Mouse (Mus musculus): ENCODE measurements around the gene Slc9a7.

Slc9a7 gene

DNA sequence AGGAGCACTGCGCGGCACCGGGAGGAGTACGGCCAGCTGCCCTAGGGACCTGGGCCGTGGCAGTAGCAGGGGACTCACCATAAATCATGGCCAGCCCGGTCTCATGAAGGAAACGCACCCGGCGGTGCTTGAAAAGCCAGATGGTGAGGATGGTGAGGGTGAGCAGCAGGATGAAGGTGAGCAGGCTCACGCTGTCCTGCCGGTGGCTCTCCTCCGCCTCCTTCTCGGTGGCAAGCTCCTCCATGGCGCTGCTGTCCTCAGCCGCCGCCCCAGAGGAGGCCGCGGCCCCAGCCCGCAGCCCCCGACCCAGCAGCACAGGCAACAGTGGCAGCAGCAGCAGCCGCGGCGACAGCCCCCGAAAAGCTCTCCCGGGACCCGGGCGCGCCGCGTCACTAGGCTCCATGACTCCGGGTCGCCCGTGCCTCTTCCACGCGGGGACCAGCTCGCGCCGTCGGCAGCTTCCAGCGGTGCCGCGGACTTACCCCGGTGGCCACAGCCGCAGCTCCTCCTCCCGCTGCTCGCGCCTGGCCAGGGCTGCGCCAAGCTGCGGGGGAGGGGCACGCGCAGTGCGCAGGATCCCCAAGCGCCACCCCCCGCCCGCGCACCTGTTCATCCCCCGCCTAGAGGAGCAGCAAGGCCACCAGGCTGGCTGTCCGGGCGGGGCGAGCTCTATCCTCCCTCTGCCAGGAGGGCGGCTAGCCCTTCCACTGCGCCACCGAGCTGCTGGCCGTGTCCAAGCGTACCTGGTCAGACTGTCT is at the start of gene Slc9a7:
Gene Slc9a7, minus strand, starts transcription at position 526 of the 758 bp plus-strand sequence.
- DNase-seq, result peak; percentile 66

DNA sequence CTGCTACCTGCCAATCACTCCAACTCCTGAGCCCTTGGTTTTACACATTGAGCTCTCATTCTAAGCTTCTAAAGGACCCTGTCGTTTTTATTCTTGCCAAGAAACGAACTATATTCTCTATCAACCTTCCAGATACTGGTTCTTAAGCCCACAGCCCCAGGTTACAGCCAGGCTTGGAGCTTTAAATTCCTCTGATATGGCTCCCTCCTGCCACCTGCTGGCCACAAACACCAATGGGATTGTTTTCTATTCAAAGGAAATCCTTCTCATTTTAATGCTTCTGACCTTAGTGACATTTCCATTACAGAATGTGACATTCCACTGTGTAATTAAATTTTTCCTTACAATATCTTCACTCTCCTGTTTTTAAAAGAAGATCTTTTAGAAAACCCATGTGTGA is 44.1 kb upstream of the Slc9a7 start:
- DNase-seq, result peak; percentile 69

DNA sequence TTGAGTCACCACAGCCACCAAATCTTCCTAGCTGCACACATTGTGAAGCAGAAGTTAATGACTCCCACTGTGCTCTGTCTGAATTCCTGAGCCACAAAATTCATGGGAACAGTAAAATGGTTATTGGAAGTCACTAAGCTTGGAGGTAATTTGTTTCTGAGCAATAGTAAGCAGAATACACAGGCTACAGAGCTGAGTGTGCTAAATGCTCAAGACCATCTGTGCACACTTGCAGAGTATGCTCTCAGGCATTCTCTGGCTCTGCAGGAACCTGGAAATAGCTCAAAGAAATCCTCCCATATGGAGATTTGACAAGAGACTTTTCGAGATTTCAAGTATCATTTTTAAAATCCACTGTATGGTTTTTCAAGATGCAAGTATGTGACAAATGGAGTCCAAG is 41.1 kb upstream of the Slc9a7 start:
- DNase-seq, result no peak

DNA sequence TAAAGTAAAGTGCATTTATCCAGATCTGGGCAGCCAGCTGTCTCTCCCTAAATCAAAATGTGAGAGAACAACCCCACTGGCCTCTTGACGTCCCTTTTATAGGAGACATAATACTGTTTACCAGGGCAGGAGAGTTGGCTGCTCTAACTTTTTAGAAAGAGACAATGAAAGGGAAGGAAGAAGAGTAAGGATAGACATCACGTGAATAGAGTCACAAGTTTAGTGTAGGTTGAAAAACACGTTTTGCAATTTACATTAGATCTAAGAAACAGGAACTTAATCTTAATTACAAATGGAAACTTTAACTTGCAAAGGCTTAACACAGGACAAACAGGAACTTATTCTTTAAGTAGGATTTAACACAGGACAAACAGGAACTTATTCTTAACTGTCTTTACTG is 15.6 kb upstream of the Slc9a7 start:
- no peak for DNase-seq

DNA sequence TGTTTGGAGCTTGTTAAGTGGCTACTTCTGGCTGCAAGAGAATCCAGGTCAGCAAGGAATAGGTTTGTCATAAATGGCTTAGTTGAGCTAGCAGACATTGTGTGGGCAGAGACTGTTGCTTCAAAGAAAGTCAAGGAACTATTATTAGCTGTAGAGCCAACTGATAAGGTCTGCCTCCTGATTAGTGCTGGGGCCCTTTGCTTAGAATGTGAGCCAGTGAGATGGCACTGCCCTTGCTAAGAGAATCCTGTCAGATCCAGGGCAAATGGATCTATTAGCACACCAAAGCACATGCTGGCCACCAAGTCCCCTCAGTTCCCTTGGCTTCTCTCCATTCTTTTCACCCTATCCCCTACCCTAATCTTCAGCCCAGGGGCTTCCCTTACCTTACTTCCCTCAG is 14.3 kb upstream of the Slc9a7 start:
- no peak for DNase-seq

DNA sequence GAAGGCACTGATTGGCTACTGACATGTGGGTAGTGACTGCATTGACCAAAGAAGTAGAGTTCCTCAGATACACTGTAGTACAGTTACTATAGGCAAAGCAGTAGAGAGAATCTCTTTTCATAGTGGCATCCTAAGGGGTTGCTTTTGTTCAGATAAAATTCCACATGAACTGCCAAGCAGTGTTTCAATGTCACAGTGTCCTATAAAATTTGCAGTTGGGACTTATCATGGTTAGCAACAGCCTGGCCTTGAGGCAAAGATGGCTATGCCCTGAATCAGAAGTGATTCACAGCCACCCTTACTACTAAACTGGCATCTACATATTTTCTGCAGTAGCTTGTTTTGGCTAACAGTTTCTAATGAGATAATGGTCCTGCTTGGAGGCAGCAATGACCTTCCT is 11.7 kb upstream of the Slc9a7 start:
- no peak for DNase-seq

DNA sequence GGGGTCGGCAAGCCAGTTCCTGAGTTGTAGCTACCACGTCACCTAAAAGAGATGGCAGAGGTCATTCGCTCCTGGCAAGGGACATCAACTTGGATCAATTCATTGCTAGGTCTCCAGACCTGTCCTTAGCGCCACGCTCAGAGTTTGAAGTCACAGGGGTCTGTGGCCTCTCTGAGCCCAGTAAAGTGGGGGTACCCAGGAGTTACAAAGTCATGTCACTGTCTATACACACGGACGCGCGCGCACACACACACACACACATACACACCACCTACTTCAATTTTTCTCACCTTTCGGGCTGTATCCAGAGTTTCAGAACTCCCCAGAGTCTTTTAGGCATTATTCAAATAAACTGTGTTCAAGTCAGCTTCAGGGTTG is 422 bp upstream of the Slc9a7 start:
- DNase-seq, result no peak

DNA sequence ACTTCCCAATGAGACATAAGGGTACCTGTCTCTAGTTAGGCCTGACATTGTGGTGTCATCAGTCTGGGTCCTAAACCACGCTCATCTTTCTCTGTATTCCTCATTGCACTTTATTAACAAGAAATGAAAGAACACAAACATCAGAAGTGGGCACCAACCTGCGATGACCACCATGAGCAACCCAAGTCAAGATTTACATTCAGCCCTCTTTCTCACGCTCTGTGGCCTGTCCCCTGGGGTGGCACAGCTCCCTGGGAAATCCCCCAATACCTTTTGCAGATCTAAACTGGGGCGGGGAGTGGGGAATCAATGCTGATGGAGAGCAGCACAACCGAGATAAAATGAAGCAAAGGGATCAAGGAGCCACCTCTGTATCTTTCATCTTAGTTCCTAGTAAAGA is 892 bp downstream of the Slc9a7 start:
- no peak for DNase-seq

DNA sequence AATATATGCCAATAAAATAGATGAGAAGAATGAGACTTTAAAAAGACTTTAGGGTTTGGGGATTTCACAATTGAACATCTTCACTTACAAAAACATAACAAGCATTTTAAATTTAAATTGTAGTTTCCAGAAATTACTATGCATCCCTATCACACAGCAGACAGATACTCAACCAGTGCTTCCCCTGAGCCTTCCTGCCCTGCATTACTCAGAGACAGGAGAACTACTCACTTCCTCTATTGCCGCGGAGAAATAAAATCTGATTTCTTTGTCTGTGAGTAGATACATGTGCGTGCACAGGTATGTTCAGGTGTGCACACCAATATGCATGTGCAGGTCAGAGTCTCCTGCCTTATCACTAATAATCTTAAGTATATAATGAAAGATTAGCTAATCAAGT is 2.9 kb downstream of the Slc9a7 start:
- no peak for DNase-seq

DNA sequence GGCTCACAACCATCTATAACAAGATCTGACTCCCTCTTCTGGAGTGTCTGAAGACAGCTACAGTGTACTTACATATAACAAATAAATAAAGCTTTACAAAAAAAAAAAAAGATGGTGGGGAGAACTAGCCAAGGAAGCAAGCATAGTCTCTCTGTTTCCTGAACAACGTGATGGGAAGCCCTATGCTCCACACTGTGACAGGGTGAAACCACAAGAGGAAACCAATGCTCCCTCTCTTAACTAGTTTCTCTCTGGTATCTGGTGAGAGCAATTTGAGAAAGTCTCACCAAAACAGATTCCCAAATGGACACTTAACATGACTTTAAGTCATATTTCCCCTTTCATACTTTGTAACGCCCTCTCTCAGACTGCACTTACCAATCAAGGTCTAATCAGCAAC is 5.4 kb downstream of the Slc9a7 start:
- DNase-seq, result no peak

DNA sequence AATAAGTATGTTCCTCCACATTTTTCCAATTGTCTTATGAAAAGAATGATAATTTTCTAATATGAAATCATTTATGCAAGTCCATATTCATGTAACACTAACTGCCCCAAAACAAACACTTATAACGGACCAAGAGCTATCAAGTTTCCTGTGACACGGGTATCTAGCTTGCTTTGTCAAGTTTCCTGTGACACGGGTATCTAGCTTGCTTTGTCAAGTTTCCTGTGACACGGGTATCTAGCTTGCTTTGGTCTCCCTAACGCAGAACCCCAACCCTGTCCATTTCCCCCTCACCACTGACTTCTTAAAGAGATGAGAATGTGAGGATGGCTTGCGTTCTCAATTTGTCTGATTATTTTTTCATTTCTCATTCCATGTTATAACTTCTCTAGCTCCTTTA is 12.2 kb downstream of the Slc9a7 start:
- no peak for DNase-seq

DNA sequence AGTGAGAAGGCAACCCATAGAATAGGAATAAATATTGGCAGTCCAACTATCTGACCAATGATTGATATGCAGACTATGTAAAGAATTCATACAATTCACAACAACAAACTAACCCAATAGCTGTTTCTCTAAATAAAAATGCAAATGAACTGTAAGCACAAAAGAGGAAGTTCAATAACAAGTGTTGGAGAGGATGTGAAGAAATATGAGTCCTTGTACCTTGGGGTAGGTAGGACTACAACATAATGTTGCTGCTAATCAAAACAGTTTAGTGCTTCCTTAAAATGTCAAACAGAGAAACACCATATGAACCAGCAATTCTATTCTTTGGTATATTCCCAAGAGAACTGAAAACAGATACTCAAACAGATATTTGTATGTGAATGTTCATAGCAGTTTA is 17.8 kb downstream of the Slc9a7 start:
- DNase-seq, result no peak

DNA sequence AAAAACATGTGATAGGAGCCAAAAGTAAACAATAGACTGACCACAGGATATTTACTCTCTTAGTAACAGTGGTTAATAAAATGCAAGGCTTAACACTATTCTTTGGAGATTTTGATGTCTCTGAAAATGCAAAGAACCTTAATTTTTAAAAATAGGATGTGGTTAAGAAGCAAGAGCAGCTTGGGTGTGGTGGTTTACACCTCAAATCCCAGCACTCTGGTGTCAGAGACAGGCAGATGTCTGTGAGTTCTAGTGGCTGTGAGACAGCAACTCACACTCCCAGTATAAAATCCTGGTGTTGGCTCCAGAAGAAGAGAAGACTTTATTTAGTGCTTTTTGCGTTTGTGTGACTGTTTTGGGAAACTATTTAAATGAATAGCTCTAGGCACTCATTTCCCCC is 19.6 kb downstream of the Slc9a7 start:
- no peak for DNase-seq

DNA sequence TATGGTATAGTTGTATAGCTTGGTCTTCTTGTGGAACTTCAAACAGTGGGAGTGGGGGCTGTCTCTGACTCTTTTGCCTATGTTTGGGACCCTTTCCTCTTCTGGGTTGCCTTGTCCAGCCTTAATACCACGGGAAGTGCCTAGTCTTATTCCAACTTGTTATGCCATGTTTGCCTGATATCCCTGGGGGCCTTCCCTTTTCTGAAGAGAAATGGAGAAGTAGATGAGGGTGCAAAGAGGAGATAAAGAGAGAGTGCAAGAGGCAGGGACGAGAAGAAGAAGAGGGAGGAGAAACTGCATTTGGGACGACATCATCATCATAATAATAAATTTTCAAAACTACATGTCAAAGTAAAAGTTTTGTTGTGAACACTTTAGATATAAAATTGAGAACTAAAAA is 21.6 kb downstream of the Slc9a7 start:
- no peak for DNase-seq

DNA sequence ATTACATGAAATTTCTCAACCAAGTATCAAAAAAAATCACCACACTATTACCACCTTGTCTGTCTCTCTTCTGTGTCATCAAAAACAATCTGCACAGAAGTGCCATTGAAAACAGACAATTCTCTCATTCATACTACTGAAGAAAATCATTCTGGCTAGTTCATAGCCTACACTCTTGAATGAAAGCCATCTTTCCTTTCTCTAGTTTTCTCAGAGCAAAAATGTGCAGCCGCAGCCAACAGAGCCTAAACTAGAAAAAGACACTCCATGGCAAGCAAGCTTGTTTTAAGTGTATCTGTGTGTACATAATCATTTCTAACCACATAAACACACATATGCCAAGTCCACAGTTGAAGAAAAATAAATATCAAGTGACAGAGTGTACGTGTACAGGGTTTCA is 27.2 kb downstream of the Slc9a7 start:
- DNase-seq, result no peak

DNA sequence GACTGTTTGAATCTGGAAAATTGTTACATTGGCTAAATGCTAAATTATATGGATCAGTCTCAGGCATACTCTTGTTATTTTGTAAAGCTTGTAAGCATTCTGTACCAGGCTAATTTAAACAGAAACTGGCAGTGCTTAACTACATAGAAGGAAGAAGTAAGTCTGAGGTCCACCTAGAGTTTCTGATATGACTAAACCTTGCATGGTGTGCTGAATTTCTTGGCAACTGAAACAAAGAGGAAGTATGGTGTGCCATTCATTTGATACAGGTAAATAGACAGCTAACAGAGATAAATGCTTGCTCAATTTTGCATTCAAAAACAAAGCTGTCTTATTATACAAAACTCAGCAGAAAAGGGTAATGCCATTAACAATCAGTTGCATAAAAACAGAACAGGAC is 63.5 kb downstream of the Slc9a7 start:
- no peak for DNase-seq

DNA sequence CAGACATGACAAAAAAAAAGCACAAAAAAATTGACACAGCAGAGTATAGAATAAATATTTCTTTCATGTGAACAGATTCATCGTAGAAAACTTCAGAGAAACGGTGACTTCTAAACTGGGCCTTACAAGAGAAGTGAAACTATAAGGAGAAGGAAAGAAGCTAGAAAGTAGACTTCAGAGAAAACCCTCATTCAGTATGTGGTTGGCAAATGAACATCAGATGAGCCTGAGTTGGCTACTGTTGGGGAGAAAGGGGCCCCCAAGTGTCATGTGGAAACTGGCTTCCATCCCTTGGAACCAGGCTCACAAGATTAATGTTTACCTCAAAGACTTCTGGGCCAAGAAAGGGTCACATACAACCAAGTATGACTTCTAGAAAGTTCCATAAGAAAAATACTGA is 70.1 kb downstream of the Slc9a7 start:
- no peak for DNase-seq

DNA sequence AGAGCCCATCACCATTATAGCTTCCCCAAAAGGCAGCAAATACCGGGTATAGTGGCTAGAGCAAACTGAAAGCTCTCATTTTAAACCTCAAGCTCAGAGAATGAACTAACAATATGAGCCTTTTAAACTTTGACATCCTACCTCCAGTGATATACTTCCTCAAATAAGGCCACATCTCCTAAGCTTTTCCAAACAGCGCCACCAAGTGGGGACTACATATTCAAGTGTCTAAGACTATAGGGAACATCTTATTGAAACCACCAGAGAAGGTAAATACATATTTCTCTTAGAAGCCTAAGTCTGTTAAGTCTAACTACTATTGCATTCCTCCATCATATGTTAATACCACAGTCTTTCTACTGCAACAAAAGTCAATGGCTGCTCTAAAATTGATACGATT is 106.0 kb downstream of the Slc9a7 start:
- no peak for DNase-seq

DNA sequence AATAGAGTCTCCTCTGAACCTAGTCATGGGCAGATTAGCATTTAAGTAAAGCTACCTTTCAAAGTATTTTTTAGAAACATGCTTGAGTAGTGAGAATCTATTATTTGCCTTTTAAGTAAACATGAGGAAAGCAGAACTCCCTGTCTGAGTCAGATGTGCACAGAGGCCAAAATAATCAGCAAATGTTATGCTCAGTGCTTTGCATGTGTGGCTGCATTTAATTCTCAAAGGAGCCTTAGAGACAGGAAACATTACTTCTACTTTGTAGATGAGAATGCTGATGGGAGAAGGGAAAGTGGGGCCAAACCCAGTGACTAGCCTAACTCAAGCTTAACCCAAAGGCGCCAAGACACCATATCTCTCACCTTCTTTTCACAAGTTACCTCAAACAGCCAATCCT is 114.8 kb downstream of the Slc9a7 start:
- DNase-seq, result no peak

DNA sequence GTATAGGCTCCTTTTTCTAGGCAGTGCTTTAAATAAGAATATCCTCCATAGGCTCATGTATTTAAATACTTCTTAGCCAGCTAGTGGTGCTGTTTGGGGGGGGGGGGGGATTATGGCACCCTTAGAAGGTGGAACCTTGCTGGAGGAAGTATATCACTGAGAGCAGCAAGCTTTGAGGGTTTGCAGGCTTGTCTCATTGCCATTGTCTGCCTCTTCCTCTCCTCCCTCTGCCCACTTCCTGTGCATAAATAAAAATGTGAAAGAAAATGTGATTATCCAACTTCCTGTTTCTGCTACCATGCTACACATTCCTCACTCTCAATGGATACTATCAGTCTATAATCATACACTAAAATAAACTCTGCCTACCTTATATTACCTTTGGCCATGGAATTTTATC is 123.2 kb downstream of the Slc9a7 start:
- DNase-seq, result no peak

DNA sequence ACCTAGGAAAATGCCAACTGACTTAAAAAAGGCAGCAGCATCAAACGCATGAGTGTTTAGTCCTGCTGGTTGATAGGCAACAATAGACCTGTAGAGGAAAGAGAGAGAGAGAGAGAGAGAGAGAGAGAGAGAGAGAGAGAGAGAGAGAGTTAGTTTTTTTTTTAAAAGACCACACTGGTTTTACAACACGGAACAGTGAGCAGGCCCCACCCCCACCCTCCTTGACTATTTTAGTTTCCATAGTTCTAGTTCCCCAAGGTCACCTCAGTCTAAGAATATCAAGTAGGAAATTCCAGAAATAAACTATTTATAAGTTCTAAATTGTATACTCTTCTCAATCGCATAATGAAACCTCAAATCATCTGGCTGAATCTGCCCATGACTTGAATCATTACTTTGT is 126.6 kb downstream of the Slc9a7 start:
- DNase-seq, result no peak

DNA sequence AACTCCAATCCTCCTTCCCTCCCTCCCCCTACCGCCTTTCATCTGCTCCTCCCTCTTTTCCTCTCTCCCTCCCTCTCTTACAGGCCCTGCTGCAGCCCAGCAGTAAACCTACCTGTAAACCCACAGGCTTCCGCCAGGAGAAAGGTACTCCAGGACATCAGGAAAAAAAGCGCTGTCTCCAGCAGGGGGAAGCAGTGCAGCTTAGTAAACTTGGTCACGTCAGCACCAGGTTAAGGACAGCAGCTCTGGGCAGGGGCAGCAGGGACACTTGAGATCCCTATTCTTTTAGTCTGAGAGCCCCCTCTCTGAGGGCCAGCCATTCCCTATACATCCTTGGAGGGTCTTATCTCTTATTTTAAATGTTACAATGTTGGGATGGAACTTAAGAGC is 129.3 kb downstream of the Slc9a7 start:
- DNase-seq, result peak; percentile 77

DNA sequence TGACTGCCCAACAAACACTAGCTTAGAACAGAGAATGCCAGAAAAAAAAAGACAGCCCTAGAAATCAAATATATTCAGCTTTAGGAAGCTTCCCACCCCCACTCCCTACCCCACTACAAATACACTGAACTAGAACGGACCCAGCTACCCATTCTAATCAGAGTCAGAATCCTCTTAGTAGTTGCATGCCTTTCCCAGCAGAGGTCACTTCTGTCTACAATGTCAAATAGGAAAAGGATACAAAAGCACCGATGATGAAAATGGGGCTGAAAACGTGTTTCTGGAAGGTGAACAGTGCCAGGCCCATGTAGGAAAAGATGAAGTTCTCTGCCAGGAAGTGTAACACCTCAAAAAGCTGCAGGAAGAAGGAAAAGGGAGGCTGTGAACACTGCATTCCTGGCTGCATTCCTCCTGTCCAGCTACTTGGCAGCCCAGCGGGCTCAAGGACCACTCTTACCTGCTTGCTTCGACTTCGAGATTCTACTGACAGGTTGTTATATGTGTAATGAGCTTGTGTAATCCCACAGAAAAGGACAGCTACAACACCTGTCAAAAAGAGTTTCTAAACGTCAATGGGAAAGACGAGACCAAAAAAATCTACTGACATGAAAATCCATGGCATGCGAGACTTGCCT is 129.8 kb downstream of the Slc9a7 start:
- no peak for DNase-seq

DNA sequence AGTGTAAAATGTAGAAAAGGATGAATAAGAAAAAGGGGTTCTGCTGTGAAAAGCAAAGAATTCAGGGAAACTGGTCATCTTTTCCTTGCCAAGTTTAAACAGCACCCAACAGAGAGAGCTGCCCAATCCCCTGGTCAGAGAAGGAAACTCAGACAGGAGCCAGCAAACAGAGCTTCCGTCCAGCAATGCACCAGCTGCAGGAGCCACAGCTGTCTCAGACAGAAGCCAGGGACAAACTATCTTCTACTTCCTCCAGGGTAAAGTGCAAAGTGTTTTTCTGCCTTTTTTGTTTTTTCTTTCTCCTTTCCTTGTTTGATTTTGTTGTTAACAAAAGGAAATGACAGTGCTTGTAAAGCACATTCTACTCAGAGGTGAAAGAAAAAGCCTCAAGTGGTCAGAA is 131.3 kb downstream of the Slc9a7 start:
- DNase-seq, result peak; percentile 19

DNA sequence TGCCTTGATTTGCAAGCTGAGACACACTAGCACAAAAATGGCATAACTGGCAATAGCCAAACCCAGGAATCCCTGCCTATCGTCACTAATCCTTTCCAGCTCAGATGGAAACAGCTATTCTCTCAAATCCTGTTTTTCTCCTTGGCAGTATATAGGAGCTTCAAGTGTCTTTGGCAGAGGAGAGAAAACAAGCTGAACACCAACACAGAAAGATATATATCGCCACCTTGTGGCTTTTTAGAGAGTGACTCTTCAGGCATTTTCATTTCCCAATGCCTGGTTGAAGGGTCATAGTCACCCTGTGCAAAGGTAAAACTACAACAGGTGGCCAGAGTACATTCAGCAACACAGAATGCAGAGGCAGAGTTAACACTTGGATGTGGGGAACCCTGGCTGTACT is 134.1 kb downstream of the Slc9a7 start:
- DNase-seq, result peak; percentile 8
